Mouse (Mus musculus): ENCODE data around the gene Slc25a20.

GRCm38 (mm10) chr9:108692226-108693041 is 30.5 kb downstream of the Slc25a20 start:
- TF ChIP-seq CTCF (IDR thresholded peaks at IDR 0.05; ENCODE audit: low read depth, low read length) = peak; percentile 39; the same call in 1 of the 2 replicates
- 0 out of 2 replicates have a peak, but pooled peaks have one; percentile 11 for TF ChIP-seq POLR2A (IDR thresholded peaks at IDR 0.05; ENCODE audit: extremely low read depth, insufficient read depth, low read length)
